Mouse (Mus musculus) MEL (cell line): Measurements from ENCODE around the gene Gipr.

Experiments
- E2F4 ChIP-seq: IDR thresholded peaks from 2 replicates; pipeline ENCODE4 v1.6.1; 2011; ENCODE audit warnings: low read depth, low read length, improper control_type of control experiment, borderline replicate concordance
- POLR2A ChIP-seq, 2 experiments: IDR thresholded peaks; 2 replicates each; pipeline ENCODE4 v1.6.1; 2011 to 2012; ENCODE audit warnings: low read length in 2 of 2, mild to moderate bottlenecking in 2 of 2, control low read depth in 1 of 2, improper control_type of control experiment in 1 of 2, low read depth in 1 of 2, moderate library complexity in 1 of 2; ENCODE audit not compliant: control insufficient read depth in 1 of 2, insufficient read depth in 1 of 2, poor library complexity in 1 of 2

- no peak for TF ChIP-seq E2F4
- TF ChIP-seq POLR2A (IDR thresholded peaks at IDR 0.05; ENCODE audit: control insufficient read depth in 1 of 2, insufficient read depth in 1 of 2, low read depth in 1 of 2, low read length in 2 of 2, poor library complexity in 1 of 2) = no peak
These were observed 3.0 kb downstream of the Gipr start for GRCm38 (mm10) chr7:19162928-19163327.
